Mouse (Mus musculus) ES-Bruce4 (cell line): ENCODE measurements around the gene Ccl6. TPM values are rescaled to one million over a fixed set of nuclear protein-coding genes. Genes with fewer than 3 reads are reported as not detected.

Experiments
- H3K27ac ChIP-seq: 2 replicates; pipeline ENCODE4 v1.5.1; 2012; ENCODE audit warnings: low read length, inconsistent platforms; ENCODE audit not compliant: insufficient read depth
- H3K27me3 ChIP-seq: 2 replicates; pipeline ENCODE4 v1.6.1; 2012; ENCODE audit warnings: mild to moderate bottlenecking, low read length, inconsistent platforms; ENCODE audit not compliant: control insufficient read depth, poor library complexity, insufficient read depth, severe bottlenecking
- H3K36me3 ChIP-seq: 2 replicates; pipeline ENCODE4 v1.6.1; 2012; ENCODE audit warnings: inconsistent platforms, mild to moderate bottlenecking, low read length, moderate library complexity; ENCODE audit not compliant: control insufficient read depth, poor library complexity, insufficient read depth, severe bottlenecking
- H3K4me1 ChIP-seq: one replicate; pipeline ENCODE4 v1.8.1; 2011; ENCODE audit warnings: low read length; ENCODE audit not compliant: control insufficient read depth, insufficient read depth
- H3K4me3 ChIP-seq: 2 replicates; pipeline ENCODE4 v1.5.1; 2011; ENCODE audit warnings: low read depth, mild to moderate bottlenecking, low read length
- H3K9ac ChIP-seq: 2 replicates; pipeline ENCODE4 v1.6.1; 2012; ENCODE audit warnings: low read depth, mild to moderate bottlenecking, inconsistent platforms; ENCODE audit not compliant: poor library complexity, severe bottlenecking
- H3K9me3 ChIP-seq: replicated peaks from 2 replicates; pipeline ENCODE4 v1.6.1; 2012; ENCODE audit warnings: mild to moderate bottlenecking, low read length, inconsistent platforms; ENCODE audit not compliant: control insufficient read depth, poor library complexity, insufficient read depth, severe bottlenecking
- CTCF ChIP-seq: IDR thresholded peaks from one replicate; pipeline ENCODE4 v1.8.1; 2011; ENCODE audit warnings: low read depth, low read length
- EP300 ChIP-seq: IDR thresholded peaks from 2 replicates; pipeline ENCODE4 v1.6.1; 2011; ENCODE audit warnings: low read depth, low read length; ENCODE audit not compliant: insufficient read depth
- POLR2A ChIP-seq: IDR thresholded peaks from one replicate; pipeline ENCODE4 v1.8.1; 2011; ENCODE audit warnings: low read length; ENCODE audit not compliant: insufficient read depth
- polyA plus RNA-seq: library from polyadenylated mRNA; stranded (reverse); fragments of >200 nt; gene quantifications from 2 replicates; pipeline ENCODE4 v1.2.4, GENCODE M21; 2011; ENCODE audit warnings: low read depth; ENCODE audit not compliant: missing spikeins, insufficient read depth, insufficient read length

Gene Ccl6
- polyA plus RNA-seq, 1 experiment: not detected

- TF ChIP-seq EP300 (no peak), CTCF (no peak), POLR2A (no peak)
- no peaks in the 10 kb centered on the region for H3K27me3 ChIP-seq
- no peak overlapping the region for H3K27ac ChIP-seq
- H3K9ac ChIP-seq: no peak overlapping the region
- no peak overlapping the region for H3K4me3 ChIP-seq
- H3K9me3 ChIP-seq: no peaks in the 10 kb centered on the region
- H3K4me1 ChIP-seq: no peaks in the 10 kb centered on the region
- no peaks in the 10 kb centered on the region for H3K36me3 ChIP-seq
These were observed 42.0 kb upstream of the Ccl6 start for GRCm38 (mm10) chr11:83634898-83635297.

- TF ChIP-seq CTCF (no peak), EP300 (no peak), POLR2A (no peak)
These were observed 41.5 kb upstream of the Ccl6 start for GRCm38 (mm10) chr11:83634425-83634824.

GRCm38 (mm10) chr11:83632744-83633143 lies 39.9 kb upstream of the Ccl6 start:
- H3K9ac ChIP-seq: no peak overlapping the region
- H3K27me3 ChIP-seq: no peaks in the 10 kb centered on the region
- no peaks in the 10 kb centered on the region for H3K36me3 ChIP-seq
- no peak for TF ChIP-seq EP300
- peak; percentile 15 for TF ChIP-seq CTCF
- no peak for TF ChIP-seq POLR2A
- no peaks in the 10 kb centered on the region for H3K4me1 ChIP-seq
- no peak overlapping the region for H3K4me3 ChIP-seq
- no peaks in the 10 kb centered on the region for H3K9me3 ChIP-seq
- no peak overlapping the region for H3K27ac ChIP-seq

More at GRCm38 (mm10) chr11:83634425-83634824, 41.5 kb upstream of the Ccl6 start:
- Histone ChIP-seq H3K9me3 (no peaks in the 10 kb centered on the region), H3K27ac (no peak overlapping the region), H3K27me3 (no peaks in the 10 kb centered on the region), H3K9ac (no peak overlapping the region), H3K4me1 (no peaks in the 10 kb centered on the region), H3K36me3 (no peaks in the 10 kb centered on the region), H3K4me3 (no peak overlapping the region)

GRCm38 (mm10) chr11:83631065-83631464 lies 38.2 kb upstream of the Ccl6 start:
- Histone ChIP-seq H3K4me1 (no peaks in the 10 kb centered on the region), H3K9me3 (no peaks in the 10 kb centered on the region), H3K27me3 (no peaks in the 10 kb centered on the region), H3K4me3 (no peak overlapping the region), H3K9ac (no peak overlapping the region), H3K36me3 (no peaks in the 10 kb centered on the region), H3K27ac (no peak overlapping the region)
- TF ChIP-seq CTCF (no peak), EP300 (no peak), POLR2A (no peak)

GRCm38 (mm10) chr11:83630630-83631029 lies 37.7 kb upstream of the Ccl6 start:
- TF ChIP-seq EP300 (no peak), POLR2A (no peak), CTCF (no peak)
- Histone ChIP-seq H3K4me3 (no peak overlapping the region), H3K9me3 (no peaks in the 10 kb centered on the region), H3K4me1 (no peaks in the 10 kb centered on the region), H3K27me3 (no peaks in the 10 kb centered on the region), H3K36me3 (no peaks in the 10 kb centered on the region), H3K9ac (no peak overlapping the region), H3K27ac (no peak overlapping the region)

GRCm38 (mm10) chr11:83628808-83629207 lies 35.9 kb upstream of the Ccl6 start:
- Histone ChIP-seq H3K9ac (no peak overlapping the region), H3K9me3 (no peaks in the 10 kb centered on the region), H3K4me3 (no peak overlapping the region), H3K4me1 (no peaks in the 10 kb centered on the region), H3K36me3 (no peaks in the 10 kb centered on the region), H3K27ac (no peak overlapping the region), H3K27me3 (no peaks in the 10 kb centered on the region)
- TF ChIP-seq CTCF: no peak
- no peak for TF ChIP-seq POLR2A
- TF ChIP-seq EP300: no peak
